Mouse (Mus musculus): ENCODE results near the gene Dnaja1.
A peak's percentile ranks its signal among the peaks of the same experiment; 100 is the strongest.

Dnaja1 gene

DNA sequence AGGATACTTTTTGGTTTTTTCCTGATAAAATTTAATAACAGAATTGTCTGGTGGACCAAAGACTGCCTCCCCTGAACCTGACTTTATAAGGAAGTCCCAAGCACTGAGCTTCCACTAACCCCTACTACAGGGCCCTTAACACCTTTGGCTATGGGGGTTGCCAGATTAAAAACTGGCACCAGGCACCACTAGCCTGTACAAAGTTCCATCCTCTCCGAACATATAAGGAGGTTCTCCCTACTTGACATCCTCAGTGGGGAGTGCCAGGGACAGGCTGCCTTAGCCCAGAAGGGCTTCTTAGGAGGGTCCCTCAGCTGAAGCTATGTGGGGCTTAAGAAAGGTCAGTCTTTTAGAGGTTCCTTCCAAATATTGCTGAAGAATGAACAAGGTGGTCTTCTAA lies 13.4 kb downstream of the Dnaja1 start:
- no peak for DNase-seq (ENCODE audit: low read depth, low spot score)

DNA sequence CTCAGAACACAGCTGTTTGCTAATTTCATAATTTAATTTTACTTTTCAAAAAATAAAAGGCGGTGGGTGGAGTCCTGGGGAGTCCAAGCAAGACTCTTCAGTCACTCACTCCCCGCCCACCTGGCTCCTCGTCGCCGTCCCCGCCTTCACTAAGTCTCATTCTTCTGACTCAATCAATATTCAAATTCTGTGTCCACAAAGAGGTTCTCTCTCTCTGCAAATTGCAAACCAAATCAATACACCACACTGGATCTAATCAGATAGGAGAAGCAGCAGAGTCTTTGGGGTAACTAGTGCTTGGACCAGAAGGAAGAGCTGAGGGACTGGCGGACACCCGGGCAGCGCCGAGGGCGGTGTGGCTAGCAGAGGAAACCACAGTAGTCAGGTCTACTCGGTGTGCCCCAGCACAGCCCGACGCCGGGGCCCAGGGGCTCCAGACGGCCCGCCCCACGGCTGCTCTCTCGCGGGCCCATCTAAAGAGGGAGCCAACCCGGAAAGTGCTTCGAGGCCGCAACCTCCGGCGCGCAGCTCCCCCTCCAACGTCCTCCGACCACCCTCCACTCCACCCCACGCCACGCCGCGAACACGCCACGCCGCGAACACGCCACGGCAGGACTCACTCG lies 35.3 kb downstream of the Dnaja1 start:
- no peak for DNase-seq (ENCODE audit: low read depth, low spot score)

DNA sequence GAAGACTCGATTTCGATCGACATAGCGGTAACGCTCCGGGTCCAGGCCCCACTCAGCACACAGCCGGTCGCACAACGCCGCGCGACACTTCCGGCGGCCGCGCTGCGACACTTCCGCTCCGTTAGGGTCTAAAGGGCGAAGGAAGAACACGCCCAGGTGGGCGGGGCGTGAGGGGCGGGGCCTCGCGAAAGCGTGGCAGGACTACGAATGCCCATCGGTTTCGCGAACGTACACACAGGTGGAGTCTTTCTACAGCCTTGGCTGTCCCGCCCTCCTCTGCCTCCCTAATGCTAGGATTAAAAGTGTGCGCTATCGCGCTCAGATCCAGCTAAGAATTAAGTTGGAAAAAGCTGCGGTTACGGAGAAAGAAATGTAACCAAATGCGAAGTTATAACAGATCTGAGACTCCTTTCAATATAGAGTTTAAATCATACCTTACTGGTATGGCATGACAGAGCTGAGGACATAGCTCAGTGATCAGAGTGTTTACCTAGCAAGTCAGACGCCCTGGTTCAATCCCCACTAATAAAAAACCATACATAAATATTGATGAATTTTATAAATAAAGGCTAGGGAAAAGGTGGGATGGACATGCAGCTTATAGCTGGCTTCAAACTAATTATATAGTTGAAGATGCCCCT lies 36.0 kb downstream of the Dnaja1 start, which contains the start of gene Smu1:
Gene Smu1, minus strand, starts transcription at position 144 of the 641 bp plus-strand sequence.
- DNase-seq (ENCODE audit: low read depth, low spot score): peak; percentile 99

DNA sequence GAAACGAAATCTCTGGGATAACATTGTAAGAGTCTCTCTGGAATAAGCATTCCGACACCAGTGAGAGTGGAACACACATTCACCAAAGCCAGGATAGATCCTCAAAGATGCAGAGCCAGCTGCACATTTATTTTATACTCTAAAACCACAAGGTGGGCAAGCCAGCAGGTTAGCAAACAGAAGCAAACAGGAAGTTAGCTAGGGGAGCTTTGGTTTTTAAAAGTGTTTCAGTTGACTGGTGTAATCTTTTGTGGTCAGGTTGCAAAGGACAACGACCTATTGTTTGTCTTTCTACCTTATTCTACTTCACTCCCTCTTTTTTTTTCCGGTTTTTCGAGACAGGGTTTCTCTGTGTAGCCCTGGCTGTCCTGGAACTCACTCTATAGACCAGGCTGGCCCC lies 37.9 kb downstream of the Dnaja1 start:
- DNase-seq (ENCODE audit: low read depth, low spot score): no peak

DNA sequence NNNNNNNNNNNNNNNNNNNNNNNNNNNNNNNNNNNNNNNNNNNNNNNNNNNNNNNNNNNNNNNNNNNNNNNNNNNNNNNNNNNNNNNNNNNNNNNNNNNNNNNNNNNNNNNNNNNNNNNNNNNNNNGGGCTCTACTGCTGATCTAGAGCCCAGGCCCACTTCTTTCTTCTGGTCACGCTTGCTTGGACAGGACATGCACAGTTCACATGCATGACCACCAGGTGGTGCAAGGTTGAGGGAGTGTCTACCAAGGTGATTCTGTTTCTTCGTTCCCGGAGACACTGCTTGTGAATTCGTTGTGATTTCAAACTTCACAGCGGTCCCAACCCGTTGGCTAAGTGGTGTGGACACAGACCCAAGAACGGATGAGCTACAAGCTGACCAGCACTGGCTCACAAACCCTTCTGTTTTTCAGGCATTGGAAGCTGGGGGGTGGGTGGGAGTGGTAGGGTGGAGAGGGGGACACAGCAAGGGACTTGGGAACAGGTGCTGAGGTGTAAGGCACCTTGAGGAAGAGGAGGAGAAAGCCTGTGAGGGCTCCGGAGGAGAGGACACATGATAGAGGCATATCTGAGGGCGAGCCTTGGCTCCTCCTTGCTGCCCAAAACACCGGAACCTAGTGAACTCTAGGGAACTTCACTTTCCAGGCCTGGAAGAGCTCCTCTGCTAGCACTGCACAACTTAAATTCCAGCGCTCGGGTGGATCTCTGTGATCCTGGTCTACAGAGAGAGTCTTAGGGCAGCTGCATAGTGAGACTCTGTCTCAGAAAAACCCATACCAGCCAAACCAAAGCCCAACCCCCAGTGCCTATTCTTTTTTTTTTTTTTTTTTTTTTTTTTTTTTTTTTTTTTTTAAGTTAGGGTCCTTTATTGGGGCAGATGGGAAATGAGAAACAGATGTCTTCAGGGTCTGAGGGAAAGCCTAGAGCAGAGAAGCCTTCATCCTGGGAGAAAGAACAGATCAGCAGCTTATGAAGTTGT lies 52.6 kb downstream of the Dnaja1 start:
- peak; percentile 73 for DNase-seq (ENCODE audit: low read depth, low spot score)

- no peak for DNase-seq (ENCODE audit: low read depth, low spot score)
Observed at GRCm38 (mm10) chr4:40776416-40776815, 54.5 kb downstream of the Dnaja1 start.

DNA sequence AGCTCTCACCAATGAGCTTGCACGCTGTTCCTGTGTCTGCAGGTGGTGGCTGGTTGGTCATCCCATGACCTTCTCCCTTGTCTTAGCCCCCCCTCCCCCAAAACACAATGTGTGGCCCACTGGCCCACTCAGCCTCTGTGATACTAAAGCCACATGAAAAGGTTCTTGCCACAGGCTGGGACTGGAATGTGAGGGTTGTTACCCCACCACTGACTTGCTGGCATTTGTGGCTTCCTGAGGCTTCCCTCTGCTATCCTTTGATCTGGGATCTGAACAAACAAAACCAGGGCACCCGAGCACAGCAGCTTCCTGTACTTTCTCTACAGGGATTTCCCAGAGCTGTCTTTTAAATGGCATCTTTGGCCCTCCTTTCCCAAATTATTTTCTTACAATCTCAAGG lies 55.2 kb downstream of the Dnaja1 start:
- no peak for DNase-seq (ENCODE audit: low read depth, low spot score)

- no peak for DNase-seq (ENCODE audit: low read depth, low spot score)
Observed at GRCm38 (mm10) chr4:40778656-40779055, 56.7 kb downstream of the Dnaja1 start.

DNA sequence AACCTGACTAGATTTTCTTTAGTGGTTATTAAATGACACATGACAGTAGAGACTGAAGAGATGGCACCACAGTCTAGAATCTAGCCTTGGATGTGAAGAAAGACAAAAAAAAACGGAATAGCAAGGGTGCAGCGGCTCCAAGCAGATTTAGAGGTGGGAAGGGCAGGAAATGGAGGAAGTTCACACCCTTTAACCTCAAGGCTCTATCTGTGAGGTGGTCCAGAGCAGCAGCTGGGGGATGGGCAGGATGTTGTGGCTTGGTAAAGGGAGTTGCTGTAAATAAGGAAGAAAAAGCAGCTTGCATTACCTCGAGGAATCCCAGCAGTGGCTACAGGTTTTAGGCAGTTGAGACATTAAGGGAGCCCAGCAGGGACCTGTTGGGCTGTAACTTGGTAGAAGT lies 59.2 kb downstream of the Dnaja1 start:
- no peak for DNase-seq (ENCODE audit: low read depth, low spot score)

GRCm38 (mm10) chr4:40781797-40782495 lies 60.0 kb downstream of the Dnaja1 start:
- DNase-seq (ENCODE audit: low read depth, low spot score): no peak

DNA sequence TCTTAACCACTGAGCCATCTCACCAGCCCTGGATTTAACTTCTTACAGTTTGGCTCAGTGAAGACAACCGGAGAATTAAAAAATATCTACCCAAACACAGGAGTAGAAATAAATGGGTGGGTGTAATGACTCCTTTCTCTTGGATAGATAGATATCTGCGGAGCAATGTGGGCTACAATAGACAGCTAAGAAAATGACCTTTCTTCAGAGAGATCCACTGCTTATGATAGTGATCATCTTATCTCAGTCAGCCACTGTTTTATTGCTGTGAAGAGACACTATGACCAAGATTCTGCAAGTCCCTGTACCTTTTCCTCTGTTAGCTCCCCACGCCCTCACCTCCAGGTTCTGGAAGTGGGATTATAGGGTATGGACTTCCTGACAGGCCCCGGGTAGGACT lies 61.1 kb downstream of the Dnaja1 start:
- no peak for DNase-seq (ENCODE audit: low read depth, low spot score)

GRCm38 (mm10) chr4:40784556-40785169 lies 62.7 kb downstream of the Dnaja1 start:
- no peak for DNase-seq (ENCODE audit: low read depth, low spot score)

DNA sequence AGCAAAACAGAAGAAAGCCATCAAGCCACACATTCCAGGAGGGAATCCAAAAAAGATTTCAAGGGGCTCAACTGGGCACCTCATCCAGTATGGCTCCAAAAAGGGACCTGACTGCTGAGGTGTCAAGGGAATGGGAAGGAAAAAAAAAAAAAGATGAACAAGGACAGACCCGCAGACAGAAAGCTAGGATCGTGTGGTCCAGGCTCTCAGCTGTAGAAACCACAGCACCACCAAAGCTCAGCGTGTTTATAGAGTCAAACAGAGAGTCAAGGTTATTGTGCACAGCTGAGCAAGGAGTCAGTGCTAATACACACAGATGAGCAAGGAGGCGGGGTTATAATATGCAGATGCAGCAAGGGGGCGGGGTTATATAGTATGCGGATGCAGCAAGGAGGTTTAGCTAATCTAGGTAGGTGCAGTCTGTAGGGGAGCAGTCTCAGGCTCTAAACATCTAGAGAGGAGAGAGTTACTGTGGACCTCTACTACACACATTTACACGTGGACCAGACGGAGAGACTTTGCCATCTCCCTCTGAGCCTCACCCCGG lies 63.7 kb downstream of the Dnaja1 start:
- DNase-seq (ENCODE audit: low read depth, low spot score): no peak

DNA sequence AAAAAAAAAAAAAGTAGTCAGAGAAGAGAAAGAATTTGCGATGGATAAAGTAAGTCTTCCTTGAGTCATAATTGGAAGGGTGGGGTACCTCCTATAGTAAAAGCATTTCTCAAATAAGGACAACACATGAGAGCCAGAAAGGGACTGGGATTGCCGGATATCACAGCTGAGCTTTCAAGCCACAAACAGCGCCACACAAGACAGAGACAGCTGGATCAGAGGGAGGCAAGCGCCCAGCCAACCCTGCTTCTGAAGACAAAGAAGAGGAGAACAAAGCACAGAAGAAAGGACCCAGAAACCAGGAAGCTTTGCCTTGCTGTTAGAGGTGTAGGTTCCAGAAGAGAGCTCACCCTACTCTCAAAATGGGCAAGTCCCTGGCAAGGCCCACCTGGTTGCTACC lies 64.6 kb downstream of the Dnaja1 start:
- DNase-seq (ENCODE audit: low read depth, low spot score): no peak
